Mouse (Mus musculus) spleen, adult 12 weeks (tissue): ENCODE measurements around the gene Ccdc40.
A peak's percentile ranks its signal among the peaks of the same experiment; 100 is the strongest.

Source experiments
- DNase-seq: peaks from one replicate; pipeline ENCODE4 v3.0.0; 2022; ENCODE audit warnings: low spot score

Gene Ccdc40

GRCm38 (mm10) chr11:119228091-119228781, at the start of gene Ccdc40, which contains the start of gene Tbc1d16:
Ccdc40 (plus strand) TSS chr11:119228572.
Tbc1d16 (minus strand) TSS chr11:119228499.
- peak; percentile 36 for DNase-seq

- DNase-seq = no peak
Measured at GRCm38 (mm10) chr11:119180824-119181582, 47.4 kb upstream of the Ccdc40 start.

- no peak for DNase-seq
Measured at GRCm38 (mm10) chr11:119181861-119182395, 46.4 kb upstream of the Ccdc40 start.

GRCm38 (mm10) chr11:119183684-119184310, 44.6 kb upstream of the Ccdc40 start:
- DNase-seq = no peak

- no peak for DNase-seq
Measured at GRCm38 (mm10) chr11:119186381-119186780, 42.0 kb upstream of the Ccdc40 start.

GRCm38 (mm10) chr11:119186989-119187799, 41.2 kb upstream of the Ccdc40 start:
- peak; percentile 40 for DNase-seq

GRCm38 (mm10) chr11:119187800-119188197, 40.6 kb upstream of the Ccdc40 start:
- no peak for DNase-seq

- no peak for DNase-seq
Measured at GRCm38 (mm10) chr11:119188389-119188788, 40.0 kb upstream of the Ccdc40 start.

- no peak for DNase-seq
Measured at GRCm38 (mm10) chr11:119189319-119189718, 39.1 kb upstream of the Ccdc40 start.

GRCm38 (mm10) chr11:119190498-119190897, 37.9 kb upstream of the Ccdc40 start:
- DNase-seq = no peak

GRCm38 (mm10) chr11:119191606-119192081, 36.7 kb upstream of the Ccdc40 start:
- no peak for DNase-seq

- DNase-seq = no peak
Measured at GRCm38 (mm10) chr11:119192176-119192575, 36.2 kb upstream of the Ccdc40 start.

GRCm38 (mm10) chr11:119192605-119193004, 35.8 kb upstream of the Ccdc40 start:
- DNase-seq = no peak

GRCm38 (mm10) chr11:119197618-119198563, 30.5 kb upstream of the Ccdc40 start:
- DNase-seq = no peak

- no peak for DNase-seq
Measured at GRCm38 (mm10) chr11:119198564-119199232, 29.7 kb upstream of the Ccdc40 start.

- DNase-seq = no peak
Measured at GRCm38 (mm10) chr11:119199233-119199601, 29.2 kb upstream of the Ccdc40 start.

- no peak for DNase-seq
Measured at GRCm38 (mm10) chr11:119203423-119203822, 24.9 kb upstream of the Ccdc40 start.

- DNase-seq = no peak
Measured at GRCm38 (mm10) chr11:119205738-119206137, 22.6 kb upstream of the Ccdc40 start.

- peak; percentile 35 for DNase-seq
Measured at GRCm38 (mm10) chr11:119206562-119206961, 21.8 kb upstream of the Ccdc40 start.

GRCm38 (mm10) chr11:119207986-119208385, 20.4 kb upstream of the Ccdc40 start:
- no peak for DNase-seq
